Mouse (Mus musculus) large intestine, adult 2 months (tissue): ENCODE data around the gene Cdon. TPM values are rescaled to one million over a fixed set of nuclear protein-coding genes. Genes with fewer than 3 reads are reported as not detected.

Experiments used
- DNase-seq: peaks from one replicate; pipeline ENCODE4 v3.0.0-alpha.2; 2012; ENCODE audit warnings: low read depth, low spot score
- WGBS: fragments of 180-500 bp; shearing (Covaris S2); methylation state at CpG from one replicate; pipeline ENCODE4 v1.1.7; 2018; 5-methylcytosine and 5-hydroxymethylcytosine counted together
- polyA plus RNA-seq: library from polyadenylated mRNA; depleted of rRNA; stranded (reverse); fragments of >200 nt; gene quantifications from 2 replicates; pipeline ENCODE4 v1.2.3, GENCODE M21; 2012; rRNA removed

Gene Cdon
- polyA plus RNA-seq, 1 experiment, result 3.4 TPM

- 67% methylated on average over 3 of the region's 3 CpGs for WGBS
Measured at GRCm38 (mm10) chr9:35529141-35529540, 108.2 kb downstream of the Cdon start.

GRCm38 (mm10) chr9:35529796-35530195 lies 108.9 kb downstream of the Cdon start:
- no peak for DNase-seq
- WGBS, result 20% methylated on average over 1 of the region's 1 CpGs

More at GRCm38 (mm10) chr9:35529141-35529540, 108.2 kb downstream of the Cdon start:
- no peak for DNase-seq

DNA sequence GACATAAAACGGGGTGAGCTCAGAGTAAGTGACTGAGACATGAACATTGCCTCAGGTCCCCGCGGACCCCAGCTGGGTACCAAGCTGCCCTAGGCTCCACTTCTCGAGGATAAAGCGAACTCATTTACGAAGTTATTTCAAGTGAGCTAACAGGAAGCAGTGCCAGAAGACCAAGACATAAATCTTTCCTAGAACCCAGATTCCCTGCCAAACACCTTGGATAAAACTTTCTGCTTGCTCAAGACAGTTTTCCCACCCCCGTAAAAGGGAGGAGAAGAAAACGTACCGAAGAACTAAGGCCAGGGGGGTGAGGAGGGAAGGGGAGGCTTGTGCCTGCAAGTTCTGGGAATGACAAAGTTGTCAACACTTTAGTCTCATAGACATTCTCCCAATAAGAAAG lies 112.3 kb downstream of the Cdon start:
- WGBS, result 56% methylated on average over 9 of the region's 9 CpGs
- DNase-seq, result no peak

DNA sequence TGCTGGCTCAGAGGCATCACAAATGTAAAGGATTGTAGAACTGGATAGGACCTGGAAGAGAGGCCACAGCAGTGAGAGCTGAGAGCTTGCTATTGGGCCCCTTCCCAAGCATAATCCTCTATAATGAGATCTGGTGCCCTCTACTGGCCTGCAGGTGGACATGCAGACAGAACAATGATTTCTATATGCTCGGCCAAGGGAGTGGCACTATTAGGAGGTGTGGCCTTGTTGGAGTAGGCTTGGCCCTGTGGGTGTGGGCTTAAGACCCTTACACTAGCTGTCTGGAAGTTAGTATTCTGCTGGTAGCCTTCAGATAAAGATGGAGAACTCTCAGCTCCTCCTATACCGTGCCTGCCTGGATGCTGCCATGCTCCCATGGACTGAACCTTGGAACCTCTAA lies 114.2 kb downstream of the Cdon start:
- WGBS, result 9% methylated on average over 2 of the region's 2 CpGs
- DNase-seq, result no peak

- DNase-seq, result no peak
- WGBS, result 52% methylated on average over 4 of the region's 4 CpGs
Measured at GRCm38 (mm10) chr9:35535876-35536275, 114.9 kb downstream of the Cdon start.

DNA sequence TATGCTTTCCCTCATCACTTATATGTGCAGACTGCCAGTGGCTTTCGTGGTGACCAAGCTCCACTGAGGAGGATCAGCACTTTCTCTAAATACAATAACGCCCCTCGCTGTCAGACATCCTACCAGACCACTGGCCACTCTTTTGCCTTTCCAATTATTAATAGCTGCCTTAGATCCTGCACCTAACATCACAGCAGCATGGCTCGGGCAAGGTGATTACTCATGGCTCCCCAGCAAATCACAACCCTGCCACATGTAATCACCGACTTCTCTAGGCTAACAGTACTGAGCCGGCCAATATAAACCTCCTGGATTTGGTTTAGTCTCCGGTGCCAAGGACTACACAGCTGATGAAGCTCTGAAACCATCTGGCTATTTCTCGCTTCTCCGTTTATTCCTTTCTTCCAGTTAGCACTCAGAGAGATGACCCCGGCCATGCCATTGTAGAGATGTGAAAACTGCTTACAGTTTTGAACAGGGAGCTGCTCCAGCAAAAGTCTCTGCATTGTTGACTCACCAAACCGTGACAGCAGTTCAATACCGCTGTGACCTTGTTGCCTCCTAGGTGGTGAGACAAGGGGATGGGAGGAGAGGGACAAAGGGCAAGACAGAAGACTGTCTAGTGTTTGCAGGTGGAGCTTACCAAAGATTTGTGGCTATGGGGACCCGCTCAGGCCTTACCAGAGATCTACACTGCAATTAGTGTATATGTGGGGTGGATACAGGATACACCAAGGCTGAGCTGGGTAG lies 118.2 kb downstream of the Cdon start:
- no peak for DNase-seq
- WGBS, result 68% methylated on average over 13 of the region's 13 CpGs

- DNase-seq, result no peak
- 81% methylated on average over 5 of the region's 5 CpGs for WGBS
Measured at GRCm38 (mm10) chr9:35541024-35541423, 120.1 kb downstream of the Cdon start.

- WGBS, result 8% methylated on average over 6 of the region's 6 CpGs
- DNase-seq, result peak; percentile 60
Measured at GRCm38 (mm10) chr9:35541488-35541887, 120.6 kb downstream of the Cdon start.

- WGBS, result 63% methylated on average over 6 of the region's 6 CpGs
- no peak for DNase-seq
Measured at GRCm38 (mm10) chr9:35541941-35542340, 121.0 kb downstream of the Cdon start.

GRCm38 (mm10) chr9:35543099-35543860 lies 122.4 kb downstream of the Cdon start:
- 81% methylated on average over 14 of the region's 14 CpGs for WGBS
- DNase-seq, result no peak

DNA sequence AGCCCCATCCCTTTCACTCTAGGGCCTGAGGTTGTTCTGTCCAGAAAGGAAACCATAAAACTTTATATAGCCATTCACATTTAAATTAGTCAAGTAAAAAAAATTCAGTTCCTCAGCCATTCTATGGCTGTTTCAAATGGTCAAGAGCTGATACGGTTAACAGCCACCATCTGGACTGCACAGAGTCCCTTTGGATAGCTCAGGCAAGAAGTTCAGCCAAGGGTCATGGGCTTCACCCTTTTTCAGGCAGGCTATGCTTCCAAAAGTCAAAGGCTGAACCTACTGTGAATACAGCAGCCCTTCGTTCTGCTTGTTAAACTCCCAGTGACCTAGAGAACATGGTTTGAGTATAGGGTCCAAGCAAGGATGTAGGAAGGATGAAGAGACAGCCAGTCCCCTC lies 123.7 kb downstream of the Cdon start:
- 35% methylated on average over 2 of the region's 2 CpGs for WGBS
- no peak for DNase-seq

- no peak for DNase-seq
Measured at GRCm38 (mm10) chr9:35545704-35546103, 124.8 kb downstream of the Cdon start.

DNA sequence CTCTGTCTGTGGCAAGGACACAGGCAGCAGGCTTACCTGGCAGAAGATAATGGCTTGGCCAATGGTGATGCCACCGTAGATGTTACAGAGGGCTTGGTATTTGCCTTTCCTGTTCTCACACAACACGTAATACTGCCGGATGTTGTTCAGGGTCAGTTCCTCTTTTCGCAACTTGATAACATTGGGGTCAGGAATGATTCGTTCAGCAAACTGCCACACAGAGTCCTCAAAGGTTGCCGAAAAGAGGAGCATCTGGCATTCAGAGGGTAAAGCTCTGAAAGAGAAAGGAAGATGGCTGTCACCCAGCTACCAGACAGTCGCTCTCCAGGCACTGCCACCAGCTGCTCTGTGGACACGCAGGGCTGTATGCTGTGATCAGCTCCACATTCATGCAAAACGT lies 125.8 kb downstream of the Cdon start:
- DNase-seq, result no peak
- WGBS, result 70% methylated on average over 9 of the region's 9 CpGs

More at GRCm38 (mm10) chr9:35545704-35546103, 124.8 kb downstream of the Cdon start:
- 59% methylated on average over 12 of the region's 12 CpGs for WGBS

GRCm38 (mm10) chr9:35548455-35548854 lies 127.5 kb downstream of the Cdon start:
- 75% methylated on average over 9 of the region's 9 CpGs for WGBS
- DNase-seq, result no peak

DNA sequence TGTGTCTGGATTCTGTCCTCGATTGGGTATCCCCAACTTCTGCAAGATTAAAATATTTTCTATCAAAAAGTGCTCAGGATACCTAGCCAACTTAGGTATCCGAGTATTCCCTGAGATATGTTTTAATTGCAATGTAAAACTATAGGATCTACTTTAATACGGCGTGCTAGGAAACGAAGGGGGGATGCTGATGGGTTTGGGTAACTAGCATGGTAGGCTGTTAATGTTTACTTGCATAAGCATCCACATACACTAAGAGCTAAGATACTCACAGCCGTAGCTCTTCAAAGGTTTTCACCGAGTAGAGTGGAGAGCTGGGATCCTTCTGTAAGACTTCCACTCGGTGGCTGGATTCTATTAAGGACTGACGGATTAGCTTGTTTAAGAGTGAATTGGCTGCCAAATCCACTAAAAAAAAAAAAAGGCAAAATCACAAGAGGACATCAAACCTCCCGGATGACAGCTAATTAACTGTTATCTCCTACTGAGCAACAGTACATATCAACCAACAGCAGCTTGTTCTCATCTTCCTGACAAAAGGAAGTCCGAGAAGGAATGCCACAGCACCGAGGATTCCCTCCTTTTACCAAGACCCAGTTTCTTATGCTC lies 135.7 kb downstream of the Cdon start:
- DNase-seq, result no peak
- WGBS, result 74% methylated on average over 12 of the region's 12 CpGs

Other genes with a start within 250 kb of the Cdon start
- 28.3 and 39.7 TPM in 2 replicates for gene Dcps, start 245.1 kb upstream of the Cdon start, polyA plus RNA-seq
- gene Srpr, start 221.0 kb upstream of the Cdon start, polyA plus RNA-seq, result 59.1 and 69.4 TPM in 2 replicates
- gene Tirap, start 220.8 kb upstream of the Cdon start, polyA plus RNA-seq, result 9.0 and 14.4 TPM in 2 replicates
- 22.0 and 25.3 TPM in 2 replicates for gene Foxred1, start 210.1 kb upstream of the Cdon start, polyA plus RNA-seq
- 37.1 and 43.0 TPM in 2 replicates for gene Fam118b, start 153.3 kb upstream of the Cdon start, polyA plus RNA-seq
- 12.1 and 12.4 TPM in 2 replicates for gene Rpusd4, start 153.3 kb upstream of the Cdon start, polyA plus RNA-seq
- gene Gm1113, start 97.1 kb downstream of the Cdon start, polyA plus RNA-seq, result not detected in 2 replicates
- gene Ddx25, start 137.4 kb downstream of the Cdon start, polyA plus RNA-seq, result 0.03 and 0.04 TPM in 2 replicates
- 1.8 and 2.1 TPM in 2 replicates for gene Pus3, start 137.5 kb downstream of the Cdon start, polyA plus RNA-seq
- not detected in 2 replicates for gene Pate2, start 149.2 kb downstream of the Cdon start, polyA plus RNA-seq
- 1.8 and 1.9 TPM in 2 replicates for gene Hyls1, start 149.3 kb downstream of the Cdon start, polyA plus RNA-seq
- gene Pate4, start 190.8 kb downstream of the Cdon start, polyA plus RNA-seq, result not detected in 2 replicates
- not detected in 2 replicates for gene Pate3, start 227.1 kb downstream of the Cdon start, polyA plus RNA-seq